Mouse (Mus musculus) 3134 (cell line): Measurements from ENCODE around the gene Fbxo4.

ENCODE experiments used
- DNase-seq: peaks from one replicate; pipeline ENCODE4 v3.0.0-alpha.2; 2011; ENCODE audit warnings: low spot score; ENCODE audit not compliant: insufficient read length; ENCODE audit errors: extremely low read depth

Fbxo4 gene

GRCm38 (mm10) chr15:3979871-3980270 lies 498 bp upstream of the Fbxo4 start:
- no peak for DNase-seq

- DNase-seq = no peak
Observed at GRCm38 (mm10) chr15:3978279-3978678, 1.1 kb downstream of the Fbxo4 start.

- no peak for DNase-seq
Observed at GRCm38 (mm10) chr15:3973300-3973699, 6.1 kb downstream of the Fbxo4 start.

GRCm38 (mm10) chr15:3970193-3970592 lies 9.2 kb downstream of the Fbxo4 start:
- no peak for DNase-seq

- DNase-seq = no peak
Observed at GRCm38 (mm10) chr15:3969743-3970142, 9.6 kb downstream of the Fbxo4 start.

GRCm38 (mm10) chr15:3962251-3962650 lies 17.1 kb downstream of the Fbxo4 start:
- no peak for DNase-seq

- DNase-seq = no peak
Observed at GRCm38 (mm10) chr15:3960094-3960493, 19.3 kb downstream of the Fbxo4 start.

- no peak for DNase-seq
Observed at GRCm38 (mm10) chr15:3957982-3958381, 21.4 kb downstream of the Fbxo4 start.

GRCm38 (mm10) chr15:3954971-3955370 lies 24.4 kb downstream of the Fbxo4 start:
- DNase-seq = no peak

- no peak for DNase-seq
Observed at GRCm38 (mm10) chr15:3938132-3938531, 41.2 kb downstream of the Fbxo4 start.

GRCm38 (mm10) chr15:3936056-3936455 lies 43.3 kb downstream of the Fbxo4 start:
- DNase-seq = no peak

- DNase-seq = no peak
Observed at GRCm38 (mm10) chr15:3933466-3933865, 45.9 kb downstream of the Fbxo4 start.

- DNase-seq = no peak
Observed at GRCm38 (mm10) chr15:3931931-3932330, 47.4 kb downstream of the Fbxo4 start.
